Mouse (Mus musculus): ENCODE data around the gene Wfdc17.
A peak's percentile ranks its signal among the peaks of the same experiment; 100 is the strongest.

Gene Wfdc17

GRCm38 (mm10) chr11:83740443-83740991 is 36.7 kb downstream of the Wfdc17 start:
- DNase-seq (ENCODE audit: low spot score): no peak

DNA sequence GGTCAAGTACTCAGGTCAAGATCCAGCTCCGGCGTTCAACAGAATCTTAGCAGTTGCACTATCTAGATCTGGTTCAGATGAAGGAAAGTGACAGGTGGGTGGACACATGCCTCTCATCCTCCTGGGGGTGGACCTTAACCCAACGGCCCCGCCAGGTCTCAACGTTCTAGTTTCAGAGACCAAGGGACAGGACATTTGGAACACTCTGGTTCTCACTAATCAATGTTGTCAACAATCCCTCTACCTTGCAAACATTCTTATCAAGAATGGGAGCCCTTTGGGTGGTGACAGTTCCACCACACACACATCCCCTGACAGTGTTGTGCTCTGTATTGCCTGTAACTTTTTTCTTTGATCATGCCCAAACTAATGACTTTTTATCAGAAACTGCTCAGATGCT is 38.0 kb downstream of the Wfdc17 start:
- DNase-seq (ENCODE audit: low spot score): no peak

DNA sequence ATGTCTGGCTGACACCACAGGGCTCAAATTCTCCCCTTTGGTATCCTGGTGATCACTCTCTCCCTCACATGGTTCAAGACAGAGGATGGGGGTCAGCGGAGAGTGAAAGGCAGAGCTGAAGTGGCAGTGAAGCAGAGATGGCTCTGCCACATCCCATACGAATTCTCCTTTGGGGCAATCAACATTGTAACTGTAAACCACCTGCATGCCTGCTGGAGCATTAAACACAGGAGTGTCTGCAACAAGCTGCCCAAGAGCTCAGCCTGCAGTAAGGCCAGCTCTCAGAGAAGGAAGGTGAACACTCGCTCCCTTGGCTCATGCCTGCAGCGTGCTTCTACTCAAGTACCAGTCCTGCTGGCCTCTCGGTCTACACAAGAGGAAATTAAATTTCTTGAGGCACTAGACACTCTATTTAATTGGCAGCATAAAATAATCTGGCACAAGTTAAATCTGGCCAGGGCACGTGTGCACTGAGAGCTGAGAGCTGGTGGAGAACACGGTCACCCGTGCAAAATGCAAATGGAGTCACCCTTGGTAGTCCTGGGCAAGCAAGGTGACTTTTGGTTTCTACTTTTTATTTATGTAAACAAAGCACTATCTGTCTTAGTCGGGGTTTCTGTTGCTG is 39.1 kb downstream of the Wfdc17 start:
- DNase-seq (ENCODE audit: low spot score): no peak

- no peak for DNase-seq (ENCODE audit: low spot score)
Measured at GRCm38 (mm10) chr11:83743525-83743924, 39.7 kb downstream of the Wfdc17 start.

DNA sequence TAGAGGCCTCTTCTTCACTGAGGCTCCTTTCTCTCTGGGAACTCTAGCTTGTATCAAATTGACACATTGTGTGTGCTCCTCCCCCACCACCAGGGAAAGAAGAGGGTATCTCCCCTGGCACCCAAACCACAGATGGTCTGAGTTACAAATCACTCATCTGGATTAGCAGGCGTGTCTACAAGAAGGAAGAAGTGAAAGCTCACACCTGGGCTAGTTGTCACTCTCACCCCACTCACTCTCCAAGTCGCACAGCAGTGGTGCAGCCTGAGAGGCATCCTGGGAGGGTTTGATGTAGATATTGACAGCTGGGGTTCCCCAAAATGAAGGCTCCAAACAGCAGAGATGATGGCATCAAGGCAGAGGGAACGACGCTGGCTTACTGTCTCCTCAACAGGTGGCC is 42.4 kb downstream of the Wfdc17 start:
- DNase-seq (ENCODE audit: low spot score): no peak

- no peak for DNase-seq (ENCODE audit: low spot score)
Measured at GRCm38 (mm10) chr11:83746681-83747080, 42.9 kb downstream of the Wfdc17 start, which contains the start of gene Wfdc21. TSS of gene Wfdc21 (plus strand) at chr11:83746940.

- DNase-seq (ENCODE audit: low spot score): no peak
Measured at GRCm38 (mm10) chr11:83747376-83748265, 43.8 kb downstream of the Wfdc17 start.

GRCm38 (mm10) chr11:83753581-83754181 is 49.9 kb downstream of the Wfdc17 start, which contains the start of gene Heatr6:
TSS of gene Heatr6 (plus strand) at chr11:83753696.
- peak; percentile 93 for DNase-seq (ENCODE audit: low spot score)

- no peak for DNase-seq (ENCODE audit: low spot score)
Measured at GRCm38 (mm10) chr11:83754227-83754626, 50.4 kb downstream of the Wfdc17 start.

Measured in embryo, embryonic 10 days (tissue).